Mouse (Mus musculus) kidney, postnatal 0 days (tissue): ENCODE measurements around the gene Ptprq. TPM values are rescaled to one million over a fixed set of nuclear protein-coding genes. Genes with fewer than 3 reads are reported as not detected.
A peak's percentile ranks its signal among the peaks of the same experiment; 100 is the strongest.

Experiments
- ATAC-seq: fragments of 200-750 bp; cut with Nextera tagmentation; replicated peaks from 2 replicates; pipeline ENCODE4 v1.8.0; 2017; ENCODE audit warnings: low read depth, moderate number of reproducible peaks, moderate TSS enrichment, moderate library complexity; ENCODE audit not compliant: low FRiP score
- DNase-seq: peaks from one replicate; pipeline ENCODE4 v3.0.0-alpha.2; 2016; ENCODE audit warnings: low spot score
- H3K27ac ChIP-seq: fragments of 300-500 bp; sonication (generic); 2 replicates; pipeline ENCODE4 v1.5.1; 2014; ENCODE audit warnings: mild to moderate bottlenecking
- H3K27me3 ChIP-seq: fragments of 300-500 bp; sonication (generic); 2 replicates; pipeline ENCODE4 v1.6.1; 2014; ENCODE audit warnings: low read length, mixed read lengths; ENCODE audit not compliant: insufficient read depth
- H3K36me3 ChIP-seq: fragments of 300-500 bp; sonication (generic); 2 replicates; pipeline ENCODE4 v1.6.1; 2014; ENCODE audit warnings: low read length, mixed read lengths; ENCODE audit not compliant: insufficient read depth
- H3K4me1 ChIP-seq: fragments of 300-500 bp; sonication (generic); replicated peaks from 2 replicates; pipeline ENCODE4 v1.6.1; 2014; ENCODE audit warnings: antibody characterized with exemption, low read length, mixed read lengths; ENCODE audit not compliant: insufficient read depth
- H3K4me2 ChIP-seq: fragments of 300-500 bp; sonication (generic); 2 replicates; pipeline ENCODE4 v1.6.1; 2014; ENCODE audit warnings: mild to moderate bottlenecking, low read length, moderate library complexity, mixed read lengths
- H3K4me3 ChIP-seq: fragments of 300-500 bp; sonication (generic); replicated peaks from 2 replicates; pipeline ENCODE4 v1.5.1; 2014; ENCODE audit warnings: low read depth, low read length
- H3K9ac ChIP-seq: fragments of 300-500 bp; sonication (generic); 2 replicates; pipeline ENCODE4 v1.6.1; 2014; ENCODE audit warnings: low read depth, low read length
- H3K9me3 ChIP-seq: fragments of 300-500 bp; sonication (generic); replicated peaks from 2 replicates; pipeline ENCODE4 v1.6.1; 2016; ENCODE audit warnings: low read length, inconsistent platforms, mixed read lengths
- CTCF ChIP-seq: IDR thresholded peaks from 2 replicates; pipeline ENCODE4 v1.5.1; 2016; ENCODE audit warnings: antibody characterized with exemption, low read depth, mild to moderate bottlenecking, moderate library complexity
- WGBS: fragments of 180-500 bp; shearing (Covaris S2); extraction: QIAGEN DNeasy Blood & Tissue Kit; methylation state at CpG from one replicate; pipeline ENCODE4 v1.1.7; 2014; 5-methylcytosine and 5-hydroxymethylcytosine counted together
- microRNA-seq: library from miRNA; unstranded; fragments of <30 nt; microRNA quantifications from one replicate; pipeline ENCODE4, GENCODE M21; 2016
- polyA plus RNA-seq: library from polyadenylated mRNA; unstranded; fragments of >200 nt; fragmentation: Nextera tagmentation; extraction: Ambion mirVana; gene quantifications from 2 replicates; pipeline ENCODE4 v1.2.1, GENCODE M21; 2015

The Ptprq gene
- polyA plus RNA-seq, 1 experiment from 2014 or later: 0.09 TPM

GRCm38 (mm10) chr10:107486770-107487169, 233.1 kb downstream of the Ptprq start:
- Histone ChIP-seq H3K4me1 (no peaks in the 10 kb centered on the region), H3K9me3 (no peaks in the 10 kb centered on the region), H3K9ac (no peak overlapping the region), H3K4me3 (no peak overlapping the region), H3K4me2 (no peak overlapping the region), H3K27ac (no peak overlapping the region), H3K27me3 (0 out of 2 replicates have a peak, but pooled peaks cover 4% of the 10 kb centered on the region), H3K36me3 (no peaks in the 10 kb centered on the region)
- WGBS: 28% methylated on average over 12 of the region's 12 CpGs
- ATAC-seq (no peak), DNase-seq (peak; percentile 24)
- no peak for TF ChIP-seq CTCF

GRCm38 (mm10) chr10:107485870-107486269, 234.0 kb downstream of the Ptprq start, which contains the start of gene Myf5:
Gene Myf5 (minus strand): TSS chr10:107486134.
- no peaks in the 10 kb centered on the region for H3K4me1 ChIP-seq
- H3K4me3 ChIP-seq: no peak within 1 kb of the TSS
- WGBS: 57% methylated on average over 8 of the region's 8 CpGs
- no peaks in the 10 kb centered on the region for H3K36me3 ChIP-seq
- H3K9ac ChIP-seq: no peak within 1 kb of the TSS
- TF ChIP-seq CTCF: no peak
- no peak within 1 kb of the TSS for H3K27ac ChIP-seq
- H3K4me2 ChIP-seq: no peak within 1 kb of the TSS
- ATAC-seq (no peak), DNase-seq (no peak)
- 0 out of 2 replicates have a peak, but pooled peaks cover 4% of the 10 kb centered on the region for H3K27me3 ChIP-seq
- H3K9me3 ChIP-seq: no peaks in the 10 kb centered on the region

GRCm38 (mm10) chr10:107484050-107484449, 235.8 kb downstream of the Ptprq start:
- Histone ChIP-seq H3K4me1 (no peaks in the 10 kb centered on the region), H3K27me3 (0 out of 2 replicates have a peak, but pooled peaks cover 4% of the 10 kb centered on the region), H3K9me3 (no peaks in the 10 kb centered on the region), H3K9ac (no peak overlapping the region), H3K27ac (no peak overlapping the region), H3K4me2 (no peak overlapping the region), H3K4me3 (no peak overlapping the region), H3K36me3 (no peaks in the 10 kb centered on the region)
- DNase-seq (no peak), ATAC-seq (peak; percentile 33; the same call in 1 of the 2 replicates)
- WGBS: 51% methylated on average over 10 of the region's 10 CpGs
- no peak for TF ChIP-seq CTCF

GRCm38 (mm10) chr10:107473497-107473896, 246.4 kb downstream of the Ptprq start:
- H3K27ac ChIP-seq: no peak overlapping the region
- no peaks in the 10 kb centered on the region for H3K9me3 ChIP-seq
- peak; percentile 35; the same call in 1 of the 2 replicates for TF ChIP-seq CTCF
- DNase-seq (no peak), ATAC-seq (no peak)
- no peaks in the 10 kb centered on the region for H3K36me3 ChIP-seq
- H3K4me3 ChIP-seq: no peak overlapping the region
- WGBS: 48% methylated on average over 2 of the region's 2 CpGs
- H3K27me3 ChIP-seq: no peaks in the 10 kb centered on the region
- no peak overlapping the region for H3K9ac ChIP-seq
- no peak overlapping the region for H3K4me2 ChIP-seq
- H3K4me1 ChIP-seq: no peaks in the 10 kb centered on the region

- H3K27ac ChIP-seq: no peak overlapping the region
- no peak overlapping the region for H3K9ac ChIP-seq
- no peak overlapping the region for H3K4me3 ChIP-seq
- WGBS: 66% methylated on average over 5 of the region's 5 CpGs
- ATAC-seq (no peak), DNase-seq (no peak)
- H3K9me3 ChIP-seq: no peaks in the 10 kb centered on the region
- H3K4me1 ChIP-seq: no peaks in the 10 kb centered on the region
- H3K36me3 ChIP-seq: no peaks in the 10 kb centered on the region
- no peak for TF ChIP-seq CTCF
- no peaks in the 10 kb centered on the region for H3K27me3 ChIP-seq
- H3K4me2 ChIP-seq: no peak overlapping the region
Observed at GRCm38 (mm10) chr10:107471712-107472111, 248.1 kb downstream of the Ptprq start.

- Histone ChIP-seq H3K27me3 (no peaks in the 10 kb centered on the region), H3K9ac (no peak overlapping the region), H3K4me2 (no peak overlapping the region), H3K27ac (no peak overlapping the region), H3K4me3 (no peak overlapping the region), H3K4me1 (no peaks in the 10 kb centered on the region), H3K9me3 (no peaks in the 10 kb centered on the region), H3K36me3 (no peaks in the 10 kb centered on the region)
- 87% methylated on average over 7 of the region's 7 CpGs for WGBS
- ATAC-seq: no peak
- DNase-seq: no peak
- no peak for TF ChIP-seq CTCF
Observed at GRCm38 (mm10) chr10:107467819-107468218, 252.0 kb downstream of the Ptprq start.

Small RNA genes lying within 50 kb of the gene (microRNA-seq; reads per million reads assigned to microRNA genes)
- gene Gm44403: not detected

Other genes starting within 250 kb of the Ptprq start
- 0.05 TPM in 1 of 2 replicates, not detected in the other for gene Myf5, start 233.9 kb downstream of the Ptprq start, polyA plus RNA-seq
- gene Myf6, start 225.3 kb downstream of the Ptprq start, polyA plus RNA-seq: not detected in 2 replicates
- gene Otogl, start 192.1 kb upstream of the Ptprq start, polyA plus RNA-seq: 0.01 and 0.04 TPM in 2 replicates